Mouse (Mus musculus) fibroblast of lung, adult 2 months (primary cell): ENCODE results near the gene Skint10.

Source experiments
- DNase-seq: peaks from one replicate; pipeline ENCODE4 v3.0.0-alpha.2; 2011; ENCODE audit warnings: low read depth

The Skint10 gene

DNA sequence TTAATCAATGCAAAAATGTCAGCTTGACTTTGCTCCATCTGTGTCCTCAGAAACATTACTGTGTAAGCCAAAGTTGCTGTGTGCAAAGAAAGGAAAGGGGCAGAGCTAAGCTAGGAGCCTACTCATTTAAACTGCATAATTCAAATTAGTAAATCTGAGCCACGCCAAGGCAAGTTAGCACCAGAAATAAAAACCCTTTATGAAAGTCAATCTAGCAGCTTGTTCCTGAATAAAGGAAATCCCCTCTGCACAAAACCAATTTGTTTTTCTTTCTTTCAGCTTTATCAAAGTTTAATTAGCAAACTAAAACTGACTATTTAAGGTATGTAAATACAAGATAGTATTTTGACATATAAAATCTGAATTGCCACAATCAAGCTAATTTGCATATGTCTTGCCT lies at the start of gene Skint10:
Gene Skint10 (minus strand): TSS at position 101 of the 400 bp plus-strand sequence.
- DNase-seq: no peak

DNA sequence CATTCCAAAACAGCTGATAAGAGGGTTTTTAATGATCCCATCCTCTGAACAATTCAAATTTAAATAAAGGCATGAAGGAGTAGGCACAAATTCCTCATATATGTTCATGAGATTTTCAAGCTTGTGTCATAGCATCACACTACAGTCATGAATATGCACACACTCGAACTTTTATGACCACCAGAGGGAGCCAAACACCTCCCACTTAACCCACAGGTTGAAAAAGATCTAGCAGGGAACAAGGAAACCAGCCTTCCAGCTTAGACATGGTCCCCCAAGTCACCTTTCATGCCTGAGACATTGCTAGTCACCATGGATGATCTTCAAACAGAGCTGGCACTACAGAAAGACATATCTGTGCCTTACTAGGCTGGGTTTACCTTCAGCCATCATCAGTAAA lies 16.0 kb upstream of the Skint10 start:
- DNase-seq: no peak
